ENCODE assay signal across 16 mouse cellular contexts in the genomic region with DNA sequence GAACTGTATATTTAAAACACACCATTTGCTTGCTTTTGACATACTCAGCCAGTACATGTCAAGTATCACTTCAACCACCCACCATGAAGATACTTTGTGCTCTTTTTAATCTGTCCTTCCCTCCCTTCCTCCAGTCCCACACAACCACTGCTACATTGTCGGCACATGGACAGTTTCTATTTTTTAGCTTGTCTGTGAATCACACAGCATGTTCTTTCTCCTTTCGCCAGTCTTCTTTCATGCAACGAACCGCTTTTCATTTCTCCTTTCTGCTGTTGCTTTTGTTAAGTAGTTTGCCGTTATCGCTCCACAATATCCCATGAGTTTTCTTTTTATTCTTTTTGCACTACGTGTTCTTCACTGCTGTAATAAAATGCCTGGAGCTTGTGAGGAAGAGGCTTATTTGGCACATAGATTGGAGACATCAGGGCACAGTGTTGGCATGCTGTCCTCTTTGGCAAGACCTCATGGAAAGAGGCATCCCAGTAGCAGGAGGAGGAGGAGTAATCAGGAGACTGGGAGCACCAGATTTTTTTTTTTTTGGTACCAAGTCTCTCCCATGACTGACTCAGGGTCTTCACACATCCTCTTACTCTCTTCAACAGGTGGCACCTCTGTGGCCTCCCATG.
"Had no signal": no experiment of that assay in that cellular context is flagged by ENCODE, and none has a peak within 500 bp of the region (broad histone marks: within the 10 kb centered on the region; RNA-seq: fewer than 3 reads in every experiment).

No protein-coding gene starts in this region.

- H3K4me3 ChIP-seq: liver, embryonic 15.5 days; lung, embryonic 15.5 days; megakaryocyte, embryonic 14.5 days; midbrain, embryonic 12.5 days; midbrain, embryonic 15.5 days; neural tube, embryonic 12.5 days; neural tube, embryonic 15.5 days; stomach, embryonic 15.5 days had no signal

- H3K27ac ChIP-seq: liver, embryonic 15.5 days; lung, embryonic 15.5 days; midbrain, embryonic 12.5 days; midbrain, embryonic 15.5 days; neural tube, embryonic 12.5 days; neural tube, embryonic 15.5 days; stomach, embryonic 15.5 days had no signal

- DNase-seq: kidney, adult 18-20 months; kidney, adult 9 months; kidney, postnatal 14 days; kidney, postnatal 4 days; lung, adult 18-20 months; lung, postnatal 10 days; lung, postnatal 36 days; thymus, postnatal 25 days had no signal
